Mouse (Mus musculus) forebrain, embryonic 14.5 days (tissue): Measurements from ENCODE around the gene H2-DMb1. TPM values are rescaled to one million over a fixed set of nuclear protein-coding genes. Genes with fewer than 3 reads are reported as not detected.

Source experiments
- ATAC-seq: fragments of 200-750 bp; cut with Nextera tagmentation; 2 replicates; pipeline ENCODE4 v1.8.0; 2017; ENCODE audit warnings: mild to moderate bottlenecking, moderate library complexity
- DNase-seq: peaks from one replicate; pipeline ENCODE4 v3.0.0-alpha.2; 2015; ENCODE audit warnings: low spot score
- H3K27ac ChIP-seq: fragments of 300-500 bp; sonication (generic); 2 replicates; pipeline ENCODE4 v1.5.1; 2014; ENCODE audit warnings: low read depth, mild to moderate bottlenecking, control low read depth, low read length, moderate library complexity
- H3K27me3 ChIP-seq: fragments of 300-500 bp; sonication (generic); replicated peaks from 2 replicates; pipeline ENCODE4 v1.6.1; 2014; ENCODE audit warnings: low read length, control low read depth, mixed read lengths; ENCODE audit not compliant: control insufficient read depth, insufficient read depth
- H3K36me3 ChIP-seq: fragments of 300-500 bp; sonication (generic); 2 replicates; pipeline ENCODE4 v1.6.1; 2014; ENCODE audit warnings: low read length, control low read depth; ENCODE audit not compliant: control insufficient read depth, insufficient read depth
- H3K4me1 ChIP-seq: fragments of 300-500 bp; sonication (generic); 2 replicates; pipeline ENCODE4 v1.6.1; 2014; ENCODE audit warnings: antibody characterized with exemption, low read length, control low read depth; ENCODE audit not compliant: control insufficient read depth, insufficient read depth
- H3K4me2 ChIP-seq: fragments of 300-500 bp; sonication (generic); 2 replicates; pipeline ENCODE4 v1.6.1; 2014; ENCODE audit warnings: mild to moderate bottlenecking, control low read depth, low read length
- H3K4me3 ChIP-seq: fragments of 300-500 bp; sonication (generic); 2 replicates; pipeline ENCODE4 v1.5.1; 2014; ENCODE audit warnings: low read depth, low read length, control low read depth
- H3K9ac ChIP-seq: fragments of 300-500 bp; sonication (generic); 2 replicates; pipeline ENCODE4 v1.6.1; 2014; ENCODE audit warnings: mild to moderate bottlenecking, low read length, control low read depth, moderate library complexity
- H3K9me3 ChIP-seq: fragments of 300-500 bp; sonication (generic); replicated peaks from 2 replicates; pipeline ENCODE4 v1.6.1; 2016; ENCODE audit warnings: low read length, control low read depth, mixed read lengths; ENCODE audit not compliant: control insufficient read depth
- WGBS: fragments of 180-500 bp; shearing (Covaris S2); extraction: QIAGEN DNeasy Blood & Tissue Kit; methylation state at CpG from one replicate; pipeline ENCODE4 v1.1.7; 2014; 5-methylcytosine and 5-hydroxymethylcytosine counted together
- polyA plus RNA-seq: library from polyadenylated mRNA; unstranded; fragments of >200 nt; fragmentation: Nextera tagmentation; extraction: Ambion mirVana; gene quantifications from 2 replicates; pipeline ENCODE4 v1.2.1, GENCODE M21; 2014

The H2-DMb1 gene
- 0.66 and 1.2 TPM in 2 replicates for polyA plus RNA-seq

DNA sequence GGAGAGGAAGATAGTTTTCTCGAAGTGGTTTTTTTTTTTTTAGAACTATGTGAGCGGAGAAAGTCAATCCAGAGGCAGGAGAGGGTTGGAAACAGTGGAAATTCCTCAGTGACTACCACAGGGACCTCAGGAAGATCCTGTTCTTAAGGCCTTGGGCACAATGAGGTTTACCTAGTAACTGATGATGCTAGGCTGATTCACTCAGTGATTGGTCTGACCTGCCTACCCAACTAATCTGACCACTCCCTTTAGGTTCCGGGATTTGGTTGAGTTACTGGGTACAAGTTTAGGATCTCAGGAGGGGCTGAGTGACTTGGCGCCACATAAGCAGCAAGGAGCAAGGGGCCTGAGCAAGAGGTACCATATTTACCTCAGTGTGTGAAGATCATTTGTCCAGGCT is at the start of gene H2-DMb1:
Gene H2-DMb1 (plus strand): TSS at position 150 of the 400 bp plus-strand sequence.
- no peaks in the 10 kb centered on the region for H3K9me3 ChIP-seq
- ATAC-seq, result no peak
- 60% methylated on average over 4 of the region's 4 CpGs for WGBS
- no peak within 1 kb of the TSS for H3K4me3 ChIP-seq
- peak; percentile 45 for DNase-seq
- no peaks in the 10 kb centered on the region for H3K36me3 ChIP-seq
- H3K9ac ChIP-seq, result no peak within 1 kb of the TSS
- H3K4me2 ChIP-seq, result no peak within 1 kb of the TSS
- H3K4me1 ChIP-seq, result no peaks in the 10 kb centered on the region
- no peaks in the 10 kb centered on the region for H3K27me3 ChIP-seq
- no peak within 1 kb of the TSS for H3K27ac ChIP-seq

DNA sequence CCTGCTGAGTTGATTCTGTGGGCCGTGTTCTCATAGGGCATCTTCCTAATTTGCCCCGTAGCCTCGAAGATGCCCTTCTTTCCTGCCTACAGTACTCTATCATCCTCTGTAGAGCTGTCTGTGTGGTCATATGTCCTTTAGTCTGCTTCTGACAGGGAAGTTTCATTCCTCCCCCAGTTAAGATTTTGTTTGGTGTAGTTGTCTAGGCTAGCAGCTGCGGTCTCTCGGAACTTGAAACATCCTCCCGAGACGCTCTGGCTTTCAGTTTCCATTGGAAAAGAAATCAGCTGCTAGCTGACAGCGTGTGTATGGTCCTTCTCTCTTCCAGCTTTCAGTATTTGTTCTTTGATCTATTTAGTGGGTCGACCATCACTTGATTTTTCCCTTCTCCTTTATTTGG is 48.1 kb upstream of the H2-DMb1 start:
- no peaks in the 10 kb centered on the region for H3K27me3 ChIP-seq
- H3K36me3 ChIP-seq, result peaks cover 9% of the 10 kb centered on the region
- no peaks in the 10 kb centered on the region for H3K4me1 ChIP-seq
- WGBS, result 88% methylated on average over 9 of the region's 9 CpGs
- H3K4me2 ChIP-seq, result no peak overlapping the region
- no peaks in the 10 kb centered on the region for H3K9me3 ChIP-seq
- H3K9ac ChIP-seq, result no peak overlapping the region
- H3K4me3 ChIP-seq, result no peak overlapping the region
- ATAC-seq, result no peak
- no peak overlapping the region for H3K27ac ChIP-seq
- no peak for DNase-seq

DNA sequence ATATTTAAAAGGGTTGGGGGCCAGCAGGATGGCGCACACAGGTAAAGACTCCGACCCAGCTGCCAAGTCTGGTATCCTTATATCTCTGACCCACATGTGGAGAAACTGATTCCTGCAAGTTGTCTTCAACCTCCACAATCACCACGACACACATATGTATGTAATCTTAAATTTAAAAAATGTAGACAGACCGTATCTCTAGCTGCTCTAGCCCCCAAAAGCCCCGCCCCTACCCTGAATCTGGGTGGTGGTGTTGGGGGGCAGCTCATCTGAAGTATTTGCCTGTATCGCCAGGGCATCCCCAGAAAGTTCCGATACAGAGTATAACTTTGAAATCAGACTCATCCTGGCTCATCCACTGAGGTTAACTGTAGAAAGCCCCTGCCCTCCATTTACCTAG is 46.3 kb upstream of the H2-DMb1 start:
- no peaks in the 10 kb centered on the region for H3K4me1 ChIP-seq
- no peaks in the 10 kb centered on the region for H3K27me3 ChIP-seq
- no peak overlapping the region for H3K27ac ChIP-seq
- no peaks in the 10 kb centered on the region for H3K9me3 ChIP-seq
- no peak for DNase-seq
- no peak overlapping the region for H3K4me3 ChIP-seq
- WGBS, result 90% methylated on average over 7 of the region's 7 CpGs
- no peak overlapping the region for H3K9ac ChIP-seq
- no peak for ATAC-seq
- H3K36me3 ChIP-seq, result peaks cover 26% of the 10 kb centered on the region
- H3K4me2 ChIP-seq, result no peak overlapping the region

DNA sequence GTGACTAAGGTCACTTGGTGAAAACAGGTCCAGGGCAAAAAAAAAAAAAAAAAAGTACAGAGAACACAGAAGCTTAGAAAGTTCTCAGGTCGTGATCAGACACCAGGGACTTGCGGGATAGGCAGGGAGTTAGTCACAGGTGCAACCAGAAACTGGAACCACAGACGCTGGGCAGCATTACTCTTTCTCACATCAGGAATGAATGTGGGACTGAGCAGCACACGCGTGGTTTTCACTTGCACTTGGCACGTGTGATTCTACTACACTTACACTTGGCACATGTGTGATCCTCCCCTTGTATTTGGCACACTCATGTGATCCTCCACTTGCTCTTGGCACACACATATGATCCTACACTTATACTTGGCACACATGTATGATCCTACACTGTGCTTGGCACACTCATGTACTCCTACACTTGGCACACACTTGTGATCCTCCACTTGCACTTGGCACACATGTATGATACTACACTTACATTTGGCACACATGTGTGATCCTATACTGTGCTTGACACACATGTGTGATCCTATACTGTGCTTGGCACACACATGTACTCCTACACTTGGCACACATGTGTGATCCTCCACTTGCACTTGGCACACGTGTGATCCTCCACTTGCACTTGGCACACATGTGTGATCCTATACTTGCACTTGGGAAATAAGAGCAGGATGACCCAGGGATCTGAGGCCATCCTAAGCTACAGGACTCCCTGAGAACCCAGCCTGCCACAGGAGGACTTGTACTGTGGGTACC is 45.6 kb upstream of the H2-DMb1 start:
- DNase-seq, result no peak
- H3K27ac ChIP-seq, result no peak overlapping the region
- H3K4me1 ChIP-seq, result no peaks in the 10 kb centered on the region
- H3K27me3 ChIP-seq, result no peaks in the 10 kb centered on the region
- H3K9ac ChIP-seq, result no peak overlapping the region
- H3K4me2 ChIP-seq, result no peak overlapping the region
- no peak overlapping the region for H3K4me3 ChIP-seq
- peak; percentile 70; the same call in 1 of the 2 replicates for ATAC-seq
- WGBS, result 77% methylated on average over 7 of the region's 7 CpGs
- peaks cover 34% of the 10 kb centered on the region for H3K36me3 ChIP-seq
- no peaks in the 10 kb centered on the region for H3K9me3 ChIP-seq

DNA sequence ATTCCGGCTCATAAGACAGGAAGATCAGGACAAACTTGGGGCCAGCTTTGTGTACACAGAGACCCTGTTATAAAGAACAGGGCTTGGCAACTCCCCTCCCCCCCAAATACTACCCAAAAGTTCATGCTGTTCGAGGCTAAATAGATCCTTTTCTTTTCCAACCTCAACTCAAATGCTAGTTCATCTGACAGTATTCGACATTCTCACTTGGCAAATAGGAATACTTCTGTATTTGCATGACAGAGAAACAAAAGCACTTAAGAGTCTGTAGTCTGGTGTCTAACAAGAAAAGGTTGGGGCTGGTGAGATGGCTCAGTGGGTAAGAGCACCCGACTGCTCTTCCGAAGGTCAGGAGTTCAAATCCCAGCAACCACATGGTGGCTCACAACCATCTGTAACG is 44.4 kb upstream of the H2-DMb1 start:
- Histone ChIP-seq H3K4me2 (no peak overlapping the region), H3K9me3 (no peaks in the 10 kb centered on the region), H3K9ac (no peak overlapping the region), H3K27ac (no peak overlapping the region), H3K36me3 (peaks cover 45% of the 10 kb centered on the region), H3K27me3 (no peaks in the 10 kb centered on the region), H3K4me1 (no peaks in the 10 kb centered on the region), H3K4me3 (no peak overlapping the region)
- ATAC-seq (no peak), DNase-seq (no peak)
- WGBS, result 78% methylated on average over 5 of the region's 6 CpGs

DNA sequence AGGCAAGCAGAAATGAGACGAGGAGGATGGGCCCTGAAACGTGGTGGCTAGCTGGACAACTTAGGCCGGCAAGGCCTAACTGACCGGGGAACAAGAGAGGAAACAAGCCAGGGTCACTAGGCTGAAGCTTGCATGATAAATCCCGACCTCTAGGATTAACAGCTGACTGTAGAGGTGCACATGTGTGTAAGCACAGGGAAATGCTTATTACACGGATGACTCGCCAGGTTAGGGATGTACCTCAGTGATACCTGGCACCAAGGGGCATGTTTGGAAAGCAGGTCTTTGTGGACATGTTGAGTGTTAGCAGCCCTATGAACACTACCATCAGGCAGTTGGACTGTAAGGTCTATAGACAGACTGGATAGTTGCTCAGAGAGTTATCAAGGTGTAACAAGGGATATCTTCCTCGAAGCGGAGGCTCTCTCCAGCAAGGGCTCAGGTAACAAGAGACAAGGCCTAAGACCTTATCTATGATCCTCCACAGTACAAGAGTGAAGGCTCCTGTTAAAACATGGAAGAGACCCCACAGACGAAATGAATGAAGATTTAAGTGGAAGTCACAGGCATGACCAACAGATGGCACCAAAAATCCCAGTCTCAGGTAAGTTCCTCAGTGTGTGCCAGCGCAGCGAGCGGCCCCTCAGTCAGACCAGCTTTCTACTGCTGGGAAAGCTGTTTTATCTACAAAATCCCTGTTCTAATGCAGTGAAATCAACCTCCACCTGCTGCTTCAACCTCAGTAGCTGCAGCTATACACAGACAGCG is 43.6 kb upstream of the H2-DMb1 start:
- Histone ChIP-seq H3K36me3 (peaks cover 53% of the 10 kb centered on the region), H3K27me3 (no peaks in the 10 kb centered on the region), H3K4me3 (no peak overlapping the region), H3K9ac (no peak overlapping the region), H3K9me3 (no peaks in the 10 kb centered on the region), H3K4me1 (no peaks in the 10 kb centered on the region), H3K4me2 (no peak overlapping the region), H3K27ac (no peak overlapping the region)
- DNase-seq, result peak; percentile 47
- 75% methylated on average over 14 of the region's 14 CpGs for WGBS
- ATAC-seq, result 0 out of 2 replicates have a peak, but pooled peaks have one; percentile 7

DNA sequence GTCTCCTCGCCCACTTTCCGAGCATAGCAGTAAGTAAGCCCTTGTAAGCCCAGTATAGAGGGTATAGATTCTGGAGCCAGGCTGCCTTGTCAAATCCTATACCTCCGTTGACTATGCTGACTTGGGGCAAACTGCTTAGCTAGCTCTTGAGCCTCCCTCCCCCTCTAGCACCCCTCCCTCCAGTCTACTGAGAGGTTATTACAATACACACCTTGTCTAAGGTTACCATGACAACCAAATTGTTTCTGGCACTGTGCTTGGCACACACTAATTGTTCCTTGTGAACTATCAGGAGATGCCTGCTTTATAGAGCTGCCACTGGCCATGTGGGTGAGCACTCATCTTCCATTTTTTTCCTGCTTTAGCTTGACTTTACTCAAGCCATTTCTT is 43.1 kb upstream of the H2-DMb1 start:
- 43% methylated on average over 3 of the region's 3 CpGs for WGBS
- DNase-seq (peak; percentile 46), ATAC-seq (no peak)
- H3K9ac ChIP-seq, result no peak overlapping the region
- H3K9me3 ChIP-seq, result no peaks in the 10 kb centered on the region
- peak overlapping the region; percentile 44; the same call in 1 of the 2 replicates for H3K27ac ChIP-seq
- peaks cover 59% of the 10 kb centered on the region for H3K36me3 ChIP-seq
- no peak overlapping the region for H3K4me2 ChIP-seq
- H3K4me1 ChIP-seq, result no peaks in the 10 kb centered on the region
- no peaks in the 10 kb centered on the region for H3K27me3 ChIP-seq
- no peak overlapping the region for H3K4me3 ChIP-seq

DNA sequence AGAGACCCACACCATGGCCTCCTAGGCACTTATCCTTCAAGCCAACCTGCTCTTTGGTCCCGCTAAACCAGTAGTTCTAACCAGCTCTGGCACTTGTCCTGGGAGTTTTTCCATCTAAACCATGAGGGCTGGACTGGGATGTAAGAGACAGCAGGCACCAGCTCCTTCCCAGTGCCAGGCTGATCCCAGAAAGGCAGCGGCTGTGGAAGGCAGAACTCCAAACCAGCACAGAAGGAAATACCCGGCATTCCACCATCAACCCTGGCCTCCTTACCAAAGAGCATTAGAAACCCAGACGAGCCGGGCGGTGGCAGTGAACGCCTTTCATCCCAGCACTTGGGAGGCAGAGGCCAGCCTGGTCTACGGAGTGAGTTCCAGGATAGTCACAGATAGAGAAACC is 42.6 kb upstream of the H2-DMb1 start:
- Histone ChIP-seq H3K4me2 (no peak overlapping the region), H3K27ac (peak overlapping the region; percentile 44; the same call in 1 of the 2 replicates), H3K4me1 (no peaks in the 10 kb centered on the region), H3K4me3 (no peak overlapping the region), H3K36me3 (peaks cover 64% of the 10 kb centered on the region), H3K9me3 (no peaks in the 10 kb centered on the region), H3K27me3 (no peaks in the 10 kb centered on the region), H3K9ac (0 out of 2 replicates have a peak overlapping the region, but pooled peaks have one; percentile 1)
- WGBS, result 55% methylated on average over 8 of the region's 8 CpGs
- no peak for ATAC-seq
- no peak for DNase-seq

DNA sequence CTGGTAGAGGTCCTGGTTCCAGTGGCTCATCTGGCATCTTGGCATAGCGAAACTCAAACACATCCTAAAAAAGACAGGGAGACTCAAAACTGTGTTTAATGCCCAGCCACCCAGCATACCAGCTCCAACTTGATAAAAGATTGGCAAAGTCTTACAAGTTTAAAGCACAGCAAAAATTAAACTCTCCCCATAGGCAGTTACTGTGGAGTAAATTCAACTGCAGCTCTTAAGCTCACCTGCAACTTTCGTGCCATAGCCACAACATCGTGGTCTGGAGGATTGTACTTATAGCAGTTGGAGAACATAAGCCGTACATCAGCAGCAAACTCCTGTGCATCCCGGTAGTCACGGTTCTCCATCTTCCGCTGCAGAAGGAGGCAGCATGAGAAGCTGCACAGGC is 38.8 kb upstream of the H2-DMb1 start:
- Histone ChIP-seq H3K9ac (no peak overlapping the region), H3K4me3 (no peak overlapping the region), H3K27ac (no peak overlapping the region), H3K36me3 (peaks cover 91% of the 10 kb centered on the region), H3K4me2 (no peak overlapping the region), H3K27me3 (no peaks in the 10 kb centered on the region), H3K9me3 (no peaks in the 10 kb centered on the region), H3K4me1 (peaks cover 10% of the 10 kb centered on the region)
- DNase-seq, result no peak
- WGBS, result 93% methylated on average over 7 of the region's 7 CpGs
- ATAC-seq, result no peak
